ENCODE assay signal across 7 mouse cellular contexts in genomic region chr5:108659698-108660631, GRCm38 (mm10). TPM values are rescaled to one million over a fixed set of nuclear protein-coding genes. Genes with fewer than 3 reads are reported as not detected.
DNase-seq lines count a peak whose midpoint lies in the region; ATAC-seq and TF ChIP-seq lines count a peak whose summit lies in the region.

Gene Idua (plus strand): TSS chr5:108660331.

- no peaks in the 10 kb centered on the region for H3K9me3 ChIP-seq in heart, embryonic 14.5 days (ENCODE audit: control insufficient read depth, low read length)

- peak within 1 kb of the TSS; percentile 93 for H3K4me2 ChIP-seq in heart, embryonic 14.5 days (ENCODE audit: low read length)

- no peaks in the 10 kb centered on the region for H3K27me3 ChIP-seq in testis, adult 2 months (ENCODE audit: control insufficient read depth, insufficient read depth, low read length)
- H3K27me3 ChIP-seq in heart, embryonic 14.5 days (ENCODE audit: control insufficient read depth, insufficient read depth, low read length) = 0 out of 2 replicates have a peak, but pooled peaks cover 7% of the 10 kb centered on the region

- DNase-seq in testis, postnatal 10 days (ENCODE audit: low spot score) = no peak
- DNase-seq in layer of hippocampus, postnatal 36 days = no peak
- no peak for DNase-seq in urinary bladder, postnatal 10 days (ENCODE audit: low spot score)

- ATAC-seq in common myeloid progenitor, adult 5-6 weeks (replicated peaks; ENCODE audit: low read depth, poor library complexity, severe bottlenecking) = 0 out of 2 replicates have a peak, but pooled peaks have one; percentile 19
- peak; percentile 4; the same call in 1 of the 2 replicates for ATAC-seq in heart, embryonic 14.5 days (ENCODE audit: insufficient number of reproducible peaks, insufficient read depth, low FRiP score, low read depth)
- 0 out of 2 replicates have a peak, but pooled peaks have one; percentile 2 for ATAC-seq in monocyte, adult 5-6 weeks (replicated peaks; ENCODE audit: insufficient number of reproducible peaks, low FRiP score, low TSS enrichment, poor library complexity, severe bottlenecking)

- TF ChIP-seq POLR2A in testis, adult 2 months (IDR thresholded peaks at IDR 0.05; ENCODE audit: control insufficient read depth, low read depth, low read length) = no peak

- TF ChIP-seq CTCF in testis, adult 2 months (IDR thresholded peaks at IDR 0.05; ENCODE audit: control insufficient read depth, insufficient read depth, insufficient replicate concordance, low read depth, low read length) = no peak

- H3K4me1 ChIP-seq in testis, adult 2 months (ENCODE audit: control insufficient read depth, insufficient read depth, low read length) = peaks cover 8% of the 10 kb centered on the region
- H3K4me1 ChIP-seq in heart, embryonic 14.5 days (ENCODE audit: control insufficient read depth in 2 of 2, insufficient read depth in 2 of 2, low read length in 2 of 2) = peaks cover 0 to 9% of the 10 kb centered on the region in 2 experiments; a peak in 2 of 4 replicates

- peak within 1 kb of the TSS; percentile 96 for H3K9ac ChIP-seq in heart, embryonic 14.5 days (ENCODE audit: low read length)

- 12% methylated on average over 24 of the region's 24 CpGs for WGBS in heart, embryonic 14.5 days

- peak within 1 kb of the TSS; percentile 76 for H3K4me3 ChIP-seq in testis, adult 2 months (ENCODE audit: control insufficient read depth, low read depth, low read length)
- H3K4me3 ChIP-seq in heart, embryonic 14.5 days (ENCODE audit: control insufficient read depth in 1 of 2, insufficient read depth in 1 of 2, low read depth in 1 of 2, low read length in 2 of 2) = peak within 1 kb of the TSS; percentile 61 to 89

- H3K27ac ChIP-seq in testis, adult 2 months (ENCODE audit: control insufficient read depth, insufficient read depth, low read depth, low read length) = no peak within 1 kb of the TSS
- peak within 1 kb of the TSS in 1 of 2 experiments; percentile 10; a peak in 1 of 4 replicates for H3K27ac ChIP-seq in heart, embryonic 14.5 days (replicated peaks in 1 of 2; ENCODE audit: control insufficient read depth in 1 of 2, insufficient read depth in 1 of 2, low read depth in 2 of 2, low read length in 2 of 2)

- H3K36me3 ChIP-seq in testis, adult 2 months (ENCODE audit: control insufficient read depth, insufficient read depth, low read length) = no peaks in the 10 kb centered on the region
- peaks cover 27% of the 10 kb centered on the region for H3K36me3 ChIP-seq in heart, embryonic 14.5 days (ENCODE audit: control insufficient read depth, insufficient read depth, low read length)

RNA-seq across cellular contexts. Expression of gene Idua, which starts in this region (rescaled TPM):
- polyA plus RNA-seq in testis, adult 2 months (2012; rRNA removed) = 3.6 and 3.8 TPM in 2 replicates
- total RNA-seq in common myeloid progenitor, adult 5-6 weeks (2017) = 6.6 and 12.9 TPM in 2 replicates
- polyA plus RNA-seq in heart, embryonic 14.5 days (2014; fragmentation: Nextera tagmentation; extraction: Ambion mirVana) = 14.5 and 14.9 TPM in 2 replicates
- 10 to 100 TPM; 13.9 to 16.0 TPM for total RNA-seq in layer of hippocampus, postnatal 36 days (2021)
- 9.7 to 10.8 TPM (median 10.7 TPM) in 3 replicates for total RNA-seq in monocyte, adult 5-6 weeks (2017)
